Mouse (Mus musculus): Measurements from ENCODE around the gene Pycr1.

Pycr1 gene

GRCm38 (mm10) chr11:120606764-120607163, 36.8 kb downstream of the Pycr1 start:
- in situ Hi-C loops (cut with MboI), result no loop called here

GRCm38 (mm10) chr11:120605667-120606066, 37.9 kb downstream of the Pycr1 start:
- in situ Hi-C loops (cut with MboI), result no loop called here

- in situ Hi-C loops (cut with MboI), result no loop called here
These were observed 40.0 kb downstream of the Pycr1 start for GRCm38 (mm10) chr11:120603545-120603944.

GRCm38 (mm10) chr11:120600716-120601115, 42.9 kb downstream of the Pycr1 start:
- in situ Hi-C loops (cut with MboI), result no loop called here

GRCm38 (mm10) chr11:120598990-120599549, 44.5 kb downstream of the Pycr1 start:
- in situ Hi-C loops (cut with MboI), result no loop called here

- in situ Hi-C loops (cut with MboI), result no loop called here
These were observed 45.1 kb downstream of the Pycr1 start, which contains the start of the genes Alyref and Anapc11 for GRCm38 (mm10) chr11:120598283-120598989. Alyref (minus strand) TSS chr11:120598365. Anapc11 (plus strand) TSS chr11:120598421.

- in situ Hi-C loops (cut with MboI), result no loop called here
These were observed 46.0 kb downstream of the Pycr1 start for GRCm38 (mm10) chr11:120597240-120598235.

GRCm38 (mm10) chr11:120588531-120588930, 55.0 kb downstream of the Pycr1 start:
- in situ Hi-C loops (cut with MboI), result no loop called here

Data from mature B cell (primary cell).